Mouse (Mus musculus): ENCODE results near the gene Sphk2.

The Sphk2 gene

GRCm38 (mm10) chr7:45714630-45715089 is 3.1 kb downstream of the Sphk2 start:
- in situ Hi-C loops (cut with MboI; ENCODE audit: low pct_unique_long_range_greater_than_20kb in 1 of 2, low sequenced_read_pairs in 2 of 2, unreplicated experiment in 1 of 2): no loop called here

GRCm38 (mm10) chr7:45713881-45714520 is 3.8 kb downstream of the Sphk2 start:
- in situ Hi-C loops (cut with MboI; ENCODE audit: low pct_unique_long_range_greater_than_20kb in 1 of 2, low sequenced_read_pairs in 2 of 2, unreplicated experiment in 1 of 2): no loop called here

- in situ Hi-C loops (cut with MboI; ENCODE audit: low pct_unique_long_range_greater_than_20kb in 1 of 2, low sequenced_read_pairs in 2 of 2, unreplicated experiment in 1 of 2): no loop called here
Observed at GRCm38 (mm10) chr7:45713396-45713795, 4.4 kb downstream of the Sphk2 start.

GRCm38 (mm10) chr7:45712022-45712757 is 5.6 kb downstream of the Sphk2 start:
- in situ Hi-C loops (cut with MboI; ENCODE audit: low pct_unique_long_range_greater_than_20kb in 1 of 2, low sequenced_read_pairs in 2 of 2, unreplicated experiment in 1 of 2): no loop called here

- in situ Hi-C loops (cut with MboI; ENCODE audit: low pct_unique_long_range_greater_than_20kb in 1 of 2, low sequenced_read_pairs in 2 of 2, unreplicated experiment in 1 of 2): no loop called here
Observed at GRCm38 (mm10) chr7:45711316-45712021, 6.3 kb downstream of the Sphk2 start.

- in situ Hi-C loops (cut with MboI; ENCODE audit: low pct_unique_long_range_greater_than_20kb in 1 of 2, low sequenced_read_pairs in 2 of 2, unreplicated experiment in 1 of 2): no loop called here
Observed at GRCm38 (mm10) chr7:45710477-45711191, 7.2 kb downstream of the Sphk2 start.

GRCm38 (mm10) chr7:45709677-45710355 is 8.0 kb downstream of the Sphk2 start:
- in situ Hi-C loops (cut with MboI; ENCODE audit: low pct_unique_long_range_greater_than_20kb in 1 of 2, low sequenced_read_pairs in 2 of 2, unreplicated experiment in 1 of 2): no loop called here

GRCm38 (mm10) chr7:45709036-45709435 is 8.8 kb downstream of the Sphk2 start:
- in situ Hi-C loops (cut with MboI; ENCODE audit: low pct_unique_long_range_greater_than_20kb in 1 of 2, low sequenced_read_pairs in 2 of 2, unreplicated experiment in 1 of 2): no loop called here

GRCm38 (mm10) chr7:45708221-45708761 is 9.5 kb downstream of the Sphk2 start:
- in situ Hi-C loops (cut with MboI; ENCODE audit: low pct_unique_long_range_greater_than_20kb in 1 of 2, low sequenced_read_pairs in 2 of 2, unreplicated experiment in 1 of 2): no loop called here

- in situ Hi-C loops (cut with MboI; ENCODE audit: low pct_unique_long_range_greater_than_20kb in 1 of 2, low sequenced_read_pairs in 2 of 2, unreplicated experiment in 1 of 2): no loop called here
Observed at GRCm38 (mm10) chr7:45707375-45707967, 10.3 kb downstream of the Sphk2 start.

GRCm38 (mm10) chr7:45706721-45707241 is 11.0 kb downstream of the Sphk2 start:
- in situ Hi-C loops (cut with MboI; ENCODE audit: low pct_unique_long_range_greater_than_20kb in 1 of 2, low sequenced_read_pairs in 2 of 2, unreplicated experiment in 1 of 2): no loop called here

GRCm38 (mm10) chr7:45705873-45706281 is 11.9 kb downstream of the Sphk2 start:
- in situ Hi-C loops (cut with MboI; ENCODE audit: low pct_unique_long_range_greater_than_20kb in 1 of 2, low sequenced_read_pairs in 2 of 2, unreplicated experiment in 1 of 2): no loop called here

- in situ Hi-C loops (cut with MboI; ENCODE audit: low pct_unique_long_range_greater_than_20kb in 1 of 2, low sequenced_read_pairs in 2 of 2, unreplicated experiment in 1 of 2): no loop called here
Observed at GRCm38 (mm10) chr7:45705443-45705864, 12.3 kb downstream of the Sphk2 start.

- in situ Hi-C loops (cut with MboI; ENCODE audit: low pct_unique_long_range_greater_than_20kb in 1 of 2, low sequenced_read_pairs in 2 of 2, unreplicated experiment in 1 of 2): no loop called here
Observed at GRCm38 (mm10) chr7:45704730-45705442, 12.9 kb downstream of the Sphk2 start, which contains the start of gene Dbp. Gene Dbp (plus strand): TSS chr7:45705088.

GRCm38 (mm10) chr7:45704046-45704559 is 13.7 kb downstream of the Sphk2 start:
- in situ Hi-C loops (cut with MboI; ENCODE audit: low pct_unique_long_range_greater_than_20kb in 1 of 2, low sequenced_read_pairs in 2 of 2, unreplicated experiment in 1 of 2): no loop called here

GRCm38 (mm10) chr7:45703521-45704033 is 14.2 kb downstream of the Sphk2 start:
- in situ Hi-C loops (cut with MboI; ENCODE audit: low pct_unique_long_range_greater_than_20kb in 1 of 2, low sequenced_read_pairs in 2 of 2, unreplicated experiment in 1 of 2): no loop called here

Measured in mouse embryonic stem cell (cell line).